Mouse (Mus musculus) cortical plate, adult 2 months (tissue): ENCODE measurements around the gene 2610528A11Rik.

ENCODE experiments used
- CTCF ChIP-seq: fragments of 200-500 bp; IDR thresholded peaks from 2 replicates; pipeline ENCODE4 v1.5.1; 2011; ENCODE audit warnings: mild to moderate bottlenecking, control low read depth, low read length; ENCODE audit not compliant: insufficient read depth; ENCODE audit errors: extremely low read depth
- POLR2A ChIP-seq: fragments of 200-500 bp; IDR thresholded peaks from 2 replicates; pipeline ENCODE4 v1.6.1; 2011; ENCODE audit warnings: mild to moderate bottlenecking, low read length, control low read depth; ENCODE audit not compliant: insufficient read depth; ENCODE audit errors: extremely low read depth

DNA sequence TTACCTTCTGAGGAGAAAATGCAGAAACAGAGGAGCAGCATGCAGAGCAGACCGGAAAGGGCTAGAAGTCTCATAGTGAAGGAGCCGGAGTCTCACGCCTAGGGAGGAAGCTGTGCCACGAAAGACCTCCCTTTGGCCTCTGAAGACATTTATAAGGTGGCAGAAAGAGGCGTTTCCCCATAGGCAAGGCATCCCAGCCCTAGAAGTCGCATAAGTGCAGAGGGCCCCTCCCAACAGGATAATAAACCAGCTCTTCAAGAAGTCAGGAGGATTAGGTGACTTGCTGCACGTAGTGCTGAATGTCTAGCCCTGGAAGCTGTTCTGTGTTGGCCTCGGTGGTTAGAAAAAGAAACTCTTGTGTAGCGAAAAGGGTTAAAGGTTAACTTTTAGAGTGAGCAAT, 3.8 kb downstream of the 2610528A11Rik start:
- TF ChIP-seq CTCF (no peak), POLR2A (no peak)
